Mouse (Mus musculus): ENCODE measurements around the gene Creb3. TPM values are rescaled to one million over a fixed set of nuclear protein-coding genes. Genes with fewer than 3 reads are reported as not detected.
"Not testable (repeated sequence)": the region's sequence is repeated elsewhere in the genome, so short reads cannot be mapped to it uniquely, and the experiment has no call there.

Creb3 gene
- total RNA-seq (2021) = 100 to 1,000 TPM in 1 of 2 experiments, 10 to 100 TPM in 1; 90.4 to 108 TPM
- long read RNA-seq, experiment 1, transcript Creb3-201 (9 exons, 1,884 nt) = major isoform, 213 of 230 reads
- long read RNA-seq, experiment 1, partial matches to known transcripts = 1 of 230 reads
- long read RNA-seq, experiment 1, other reads (novel, unspliced or antisense) = 14 of 230 reads
- long read RNA-seq, experiment 2, transcript Creb3-201 (9 exons, 1,884 nt) = major isoform, 80 of 89 reads
- long read RNA-seq, experiment 2, partial matches to known transcripts = 0 of 89 reads
- long read RNA-seq, experiment 2, other reads (novel, unspliced or antisense) = 9 of 89 reads

- DNase-seq = peak; percentile 94
These were observed at the start of gene Creb3, which contains the start of gene Tln1 for GRCm38 (mm10) chr4:43561997-43562768. Gene Creb3, plus strand, starts transcription at chr4:43562332. Gene Tln1, minus strand, starts transcription at chr4:43562691.

- DNase-seq = no peak
These were observed 49.5 kb upstream of the Creb3 start for GRCm38 (mm10) chr4:43512653-43513052.

GRCm38 (mm10) chr4:43513300-43513699 is 48.8 kb upstream of the Creb3 start:
- no peak for DNase-seq

- DNase-seq = no peak
These were observed 48.3 kb upstream of the Creb3 start for GRCm38 (mm10) chr4:43513791-43514190.

- DNase-seq = no peak
These were observed 46.1 kb upstream of the Creb3 start for GRCm38 (mm10) chr4:43515764-43516708.

- DNase-seq = no peak
These were observed 42.6 kb upstream of the Creb3 start for GRCm38 (mm10) chr4:43519551-43519950.

- peak; percentile 95 for DNase-seq
These were observed 42.2 kb upstream of the Creb3 start for GRCm38 (mm10) chr4:43519956-43520355.

- DNase-seq = no peak
These were observed 34.3 kb upstream of the Creb3 start for GRCm38 (mm10) chr4:43527880-43528279.

- DNase-seq = no peak
These were observed 33.6 kb upstream of the Creb3 start for GRCm38 (mm10) chr4:43528487-43528886.

GRCm38 (mm10) chr4:43530081-43530501 is 32.0 kb upstream of the Creb3 start:
- DNase-seq = peak; percentile 57

GRCm38 (mm10) chr4:43530581-43530980 is 31.6 kb upstream of the Creb3 start:
- peak; percentile 86 for DNase-seq

- DNase-seq = peak; percentile 83
These were observed 28.9 kb upstream of the Creb3 start for GRCm38 (mm10) chr4:43533270-43533669.

- DNase-seq = no peak
These were observed 26.5 kb upstream of the Creb3 start for GRCm38 (mm10) chr4:43535628-43536027.

- DNase-seq = no peak
These were observed 26.1 kb upstream of the Creb3 start for GRCm38 (mm10) chr4:43536031-43536430.

GRCm38 (mm10) chr4:43542044-43542443 is 20.1 kb upstream of the Creb3 start:
- no peak for DNase-seq

GRCm38 (mm10) chr4:43546375-43547047 is 15.6 kb upstream of the Creb3 start:
- DNase-seq = peak; percentile 84

GRCm38 (mm10) chr4:43547160-43547559 is 15.0 kb upstream of the Creb3 start:
- no peak for DNase-seq

GRCm38 (mm10) chr4:43549055-43549454 is 13.1 kb upstream of the Creb3 start:
- DNase-seq = no peak

- DNase-seq = not testable (repeated sequence)
These were observed 10.3 kb upstream of the Creb3 start for GRCm38 (mm10) chr4:43551854-43552253.

- no peak for DNase-seq
These were observed 9.7 kb upstream of the Creb3 start for GRCm38 (mm10) chr4:43552437-43552836.

- DNase-seq = no peak
These were observed 8.2 kb upstream of the Creb3 start for GRCm38 (mm10) chr4:43553891-43554290.

- DNase-seq = no peak
These were observed 6.2 kb upstream of the Creb3 start for GRCm38 (mm10) chr4:43555926-43556325.
